In genomic region chr16:16896015-16896381, GRCm38 (mm10) we compare ENCODE assay signal across 1 mouse cellular context.
TF ChIP-seq lines count a peak whose summit lies in the region.

No protein-coding gene starts in this region.

TF ChIP-seq in CH12.LX, 34 proteins besides CTCF, POLR2A, EP300 and RAD21 (continued from another document):
- TF ChIP-seq IRF4 (IDR thresholded peaks at IDR 0.05; ENCODE audit: low read depth, low read length), result no peak
- no peak for TF ChIP-seq PAX5 (IDR thresholded peaks at IDR 0.05; ENCODE audit: low read length)
- TF ChIP-seq ELF1 (IDR thresholded peaks at IDR 0.05; ENCODE audit: low read depth, low read length), result no peak
- TF ChIP-seq E2F4 (IDR thresholded peaks at IDR 0.05; ENCODE audit: insufficient replicate concordance, low read depth, low read length), result no peak
- TF ChIP-seq MEF2A (IDR thresholded peaks at IDR 0.05; ENCODE audit: borderline replicate concordance, low read depth, low read length), result no peak
- TF ChIP-seq MAZ (IDR thresholded peaks at IDR 0.05; ENCODE audit: low read depth, low read length), result peak; percentile 15; the same call in 1 of the 2 replicates
- no peak for TF ChIP-seq POLR2AphosphoS2 (IDR thresholded peaks at IDR 0.05; ENCODE audit: low read depth, low read length)
- TF ChIP-seq ZKSCAN1 (IDR thresholded peaks at IDR 0.05; ENCODE audit: borderline replicate concordance, low read depth, low read length), result no peak
- no peak for TF ChIP-seq CHD2 (IDR thresholded peaks at IDR 0.05; ENCODE audit: low read length)
- no peak for TF ChIP-seq MYC (IDR thresholded peaks at IDR 0.05; ENCODE audit: low read depth, low read length)
- no peak for TF ChIP-seq ZC3H11A (IDR thresholded peaks at IDR 0.05; ENCODE audit: low read depth, low read length)
